In genomic region chr8:120342847-120343548, GRCm38 (mm10) we compare ENCODE assay signal across 11 mouse cellular contexts.
DNase-seq lines count a peak whose midpoint lies in the region; ATAC-seq and TF ChIP-seq lines count a peak whose summit lies in the region.
"Had no signal": no experiment of that assay in that cellular context is flagged by ENCODE, and none has a peak within 500 bp of the region (broad histone marks: within the 10 kb centered on the region; RNA-seq: fewer than 3 reads in every experiment).

No protein-coding gene starts in this region.

- H3K27me3 ChIP-seq in liver, embryonic 14.5 days (ENCODE audit: control insufficient read depth, insufficient read depth, low read length), result no peaks in the 10 kb centered on the region
- no peaks in the 10 kb centered on the region; the same call in 1 of the 2 replicates for H3K27me3 ChIP-seq in liver, postnatal 0 days (ENCODE audit: insufficient read depth, low read length)
- no peaks in the 10 kb centered on the region; the same call in 1 of the 2 replicates for H3K27me3 ChIP-seq in forebrain, embryonic 11.5 days (ENCODE audit: control insufficient read depth, insufficient read depth, low read length)
- H3K27me3 ChIP-seq in hindbrain, embryonic 13.5 days, result no peaks in the 10 kb centered on the region; the same call in none of the 2 replicates
- H3K27me3 ChIP-seq in midbrain, embryonic 13.5 days, result no peaks in the 10 kb centered on the region
- H3K27me3 ChIP-seq in kidney, embryonic 16.5 days (ENCODE audit: insufficient read depth, low read length), result no peaks in the 10 kb centered on the region

- TF ChIP-seq EP300 in liver, embryonic 14.5 days (IDR thresholded peaks at IDR 0.05; ENCODE audit: low read depth), result no peak
- no peak for TF ChIP-seq EP300 in liver, postnatal 0 days (IDR thresholded peaks at IDR 0.05; ENCODE audit: low read depth)

- no peak for DNase-seq in liver, embryonic 14.5 days (ENCODE audit: low read depth in 3 of 3, low spot score in 3 of 3)
- no peak for DNase-seq in liver, postnatal 0 days
- no peak for DNase-seq in forebrain, embryonic 11.5 days (ENCODE audit: low spot score)
- no peak for DNase-seq in gastrocnemius, postnatal 14 days
- DNase-seq: cerebellum, adult 11 months; right cerebral cortex, adult 18-20 months had no signal

- H3K36me3 ChIP-seq in liver, embryonic 14.5 days (replicated peaks; ENCODE audit: control insufficient read depth, insufficient read depth, low read depth), result no peaks in the 10 kb centered on the region
- no peaks in the 10 kb centered on the region for H3K36me3 ChIP-seq in liver, postnatal 0 days (replicated peaks; ENCODE audit: insufficient read depth, low read length)
- no peaks in the 10 kb centered on the region for H3K36me3 ChIP-seq in forebrain, embryonic 11.5 days (ENCODE audit: control insufficient read depth, insufficient read depth, low read length)
- H3K36me3 ChIP-seq in hindbrain, embryonic 13.5 days, result no peaks in the 10 kb centered on the region
- H3K36me3 ChIP-seq in midbrain, embryonic 13.5 days, result no peaks in the 10 kb centered on the region
- no peaks in the 10 kb centered on the region for H3K36me3 ChIP-seq in kidney, embryonic 16.5 days (ENCODE audit: insufficient read depth, low read length)
- H3K36me3 ChIP-seq: embryonic facial prominence, embryonic 12.5 days had no signal

- H3K9me3 ChIP-seq in liver, embryonic 14.5 days (ENCODE audit: control insufficient read depth, low read length), result no peaks in the 10 kb centered on the region
- H3K9me3 ChIP-seq in liver, postnatal 0 days (ENCODE audit: low read length), result no peaks in the 10 kb centered on the region; the same call in 1 of the 2 replicates
- peaks cover 3% of the 10 kb centered on the region; the same call in 1 of the 2 replicates for H3K9me3 ChIP-seq in forebrain, embryonic 11.5 days (ENCODE audit: control insufficient read depth, low read length)
- no peaks in the 10 kb centered on the region for H3K9me3 ChIP-seq in hindbrain, embryonic 13.5 days
- no peaks in the 10 kb centered on the region for H3K9me3 ChIP-seq in midbrain, embryonic 13.5 days
- no peaks in the 10 kb centered on the region for H3K9me3 ChIP-seq in kidney, embryonic 16.5 days (ENCODE audit: low read length)
- H3K9me3 ChIP-seq: embryonic facial prominence, embryonic 12.5 days had no signal

- no peak overlapping the region for H3K9ac ChIP-seq in liver, embryonic 14.5 days (replicated peaks)
- H3K9ac ChIP-seq in liver, postnatal 0 days (replicated peaks), result no peak overlapping the region
- H3K9ac ChIP-seq in forebrain, embryonic 11.5 days (ENCODE audit: low read length), result no peak overlapping the region
- H3K9ac ChIP-seq in hindbrain, embryonic 13.5 days, result no peak overlapping the region
- H3K9ac ChIP-seq in midbrain, embryonic 13.5 days (replicated peaks), result no peak overlapping the region
- no peak overlapping the region for H3K9ac ChIP-seq in kidney, embryonic 16.5 days (replicated peaks; ENCODE audit: low read length)
- H3K9ac ChIP-seq: embryonic facial prominence, embryonic 12.5 days had no signal

- H3K4me2 ChIP-seq in liver, embryonic 14.5 days (ENCODE audit: low read depth), result 0 out of 2 replicates have a peak overlapping the region, but pooled peaks have one; percentile 21
- no peak overlapping the region for H3K4me2 ChIP-seq in liver, postnatal 0 days (ENCODE audit: low read depth, low read length)
- H3K4me2 ChIP-seq in forebrain, embryonic 11.5 days (ENCODE audit: low read depth, low read length, severe bottlenecking), result no peak overlapping the region
- no peak overlapping the region for H3K4me2 ChIP-seq in hindbrain, embryonic 13.5 days
- H3K4me2 ChIP-seq in midbrain, embryonic 13.5 days (replicated peaks), result no peak overlapping the region
- H3K4me2 ChIP-seq in kidney, embryonic 16.5 days (replicated peaks; ENCODE audit: low read depth, low read length), result no peak overlapping the region
- H3K4me2 ChIP-seq: embryonic facial prominence, embryonic 12.5 days had no signal

- peaks cover 10 to 25% of the 10 kb centered on the region in 2 experiments for H3K4me1 ChIP-seq in liver, embryonic 14.5 days (replicated peaks; ENCODE audit: control insufficient read depth in 2 of 2, insufficient read depth in 2 of 2, low read length in 1 of 2)
- peaks cover 9% of the 10 kb centered on the region for H3K4me1 ChIP-seq in liver, postnatal 0 days (ENCODE audit: insufficient read depth)
- H3K4me1 ChIP-seq in forebrain, embryonic 11.5 days (replicated peaks; ENCODE audit: control insufficient read depth, insufficient read depth, low read length), result peaks cover 48% of the 10 kb centered on the region
- peaks cover 86% of the 10 kb centered on the region for H3K4me1 ChIP-seq in hindbrain, embryonic 13.5 days (replicated peaks)
- peaks cover 83% of the 10 kb centered on the region for H3K4me1 ChIP-seq in midbrain, embryonic 13.5 days (replicated peaks)
- peaks cover 56% of the 10 kb centered on the region for H3K4me1 ChIP-seq in kidney, embryonic 16.5 days (ENCODE audit: insufficient read depth, low read length)

- 66% methylated on average over 7 of the region's 7 CpGs for WGBS in liver, embryonic 14.5 days (ENCODE audit: insufficient replicate concordance)
- 58% methylated on average over 7 of the region's 7 CpGs for WGBS in liver, postnatal 0 days (ENCODE audit: insufficient replicate concordance)
- 54% methylated on average over 7 of the region's 7 CpGs for WGBS in forebrain, embryonic 11.5 days
- 38% methylated on average over 7 of the region's 7 CpGs for WGBS in hindbrain, embryonic 13.5 days
- 44% methylated on average over 7 of the region's 7 CpGs for WGBS in midbrain, embryonic 13.5 days
- 68% methylated on average over 7 of the region's 7 CpGs for WGBS in kidney, embryonic 16.5 days

- ATAC-seq in liver, embryonic 14.5 days (ENCODE audit: insufficient read depth), result no peak
- no peak for ATAC-seq in liver, postnatal 0 days
- ATAC-seq in forebrain, embryonic 11.5 days (replicated peaks; ENCODE audit: low FRiP score), result no peak
- no peak for ATAC-seq in hindbrain, embryonic 13.5 days (ENCODE audit: low FRiP score)
- no peak for ATAC-seq in midbrain, embryonic 13.5 days
- no peak for ATAC-seq in kidney, embryonic 16.5 days (ENCODE audit: low FRiP score, low TSS enrichment)
- ATAC-seq: activated CD4-positive, CD25-positive, alpha-beta regulatory T cell, adult 4 months had no signal

- no peak overlapping the region for H3K4me3 ChIP-seq in liver, embryonic 14.5 days (ENCODE audit: insufficient read depth in 1 of 2, low read depth in 2 of 2, low read length in 2 of 2)
- H3K4me3 ChIP-seq in liver, postnatal 0 days (ENCODE audit: low read depth, low read length), result no peak overlapping the region
- H3K4me3 ChIP-seq in forebrain, embryonic 11.5 days (ENCODE audit: low read depth, low read length), result no peak overlapping the region
- no peak overlapping the region for H3K4me3 ChIP-seq in hindbrain, embryonic 13.5 days
- H3K4me3 ChIP-seq in midbrain, embryonic 13.5 days (replicated peaks), result no peak overlapping the region
- H3K4me3 ChIP-seq in kidney, embryonic 16.5 days (ENCODE audit: low read length), result no peak overlapping the region
- H3K4me3 ChIP-seq: embryonic facial prominence, embryonic 12.5 days had no signal

- TF ChIP-seq CTCF in liver, embryonic 14.5 days (IDR thresholded peaks at IDR 0.05; ENCODE audit: low read depth), result no peak
- no peak for TF ChIP-seq CTCF in liver, postnatal 0 days (IDR thresholded peaks at IDR 0.05; ENCODE audit: low read depth)

- intact Hi-C loops in gastrocnemius, postnatal 14 days (cut with DNase I; ENCODE audit: low total_unique reads), result no loop called here

- no peak overlapping the region for H3K27ac ChIP-seq in liver, embryonic 14.5 days
- H3K27ac ChIP-seq in liver, postnatal 0 days (ENCODE audit: low read depth), result no peak overlapping the region
- 0 out of 2 replicates have a peak overlapping the region, but pooled peaks have one; percentile 50 for H3K27ac ChIP-seq in forebrain, embryonic 11.5 days (ENCODE audit: low read depth, low read length)
- H3K27ac ChIP-seq in hindbrain, embryonic 13.5 days, result peak overlapping the region; percentile 89
- peak overlapping the region; percentile 84 for H3K27ac ChIP-seq in midbrain, embryonic 13.5 days
- no peak overlapping the region for H3K27ac ChIP-seq in kidney, embryonic 16.5 days (ENCODE audit: low read length)
- H3K27ac ChIP-seq: embryonic facial prominence, embryonic 12.5 days had no signal

Comparison
In these comparisons a context has a peak if more than half of its experiments do, and no peak if none do; other contexts are left out.
1. H3K27ac ChIP-seq: peak in forebrain, embryonic 11.5 days (single experiment), hindbrain, embryonic 13.5 days (single experiment) and midbrain, embryonic 13.5 days (single experiment); none in liver, embryonic 14.5 days (single experiment), liver, postnatal 0 days (single experiment) and kidney, embryonic 16.5 days (single experiment).